Comparison of ENCODE assay signal across 8 mouse cellular contexts in the genomic region with DNA sequence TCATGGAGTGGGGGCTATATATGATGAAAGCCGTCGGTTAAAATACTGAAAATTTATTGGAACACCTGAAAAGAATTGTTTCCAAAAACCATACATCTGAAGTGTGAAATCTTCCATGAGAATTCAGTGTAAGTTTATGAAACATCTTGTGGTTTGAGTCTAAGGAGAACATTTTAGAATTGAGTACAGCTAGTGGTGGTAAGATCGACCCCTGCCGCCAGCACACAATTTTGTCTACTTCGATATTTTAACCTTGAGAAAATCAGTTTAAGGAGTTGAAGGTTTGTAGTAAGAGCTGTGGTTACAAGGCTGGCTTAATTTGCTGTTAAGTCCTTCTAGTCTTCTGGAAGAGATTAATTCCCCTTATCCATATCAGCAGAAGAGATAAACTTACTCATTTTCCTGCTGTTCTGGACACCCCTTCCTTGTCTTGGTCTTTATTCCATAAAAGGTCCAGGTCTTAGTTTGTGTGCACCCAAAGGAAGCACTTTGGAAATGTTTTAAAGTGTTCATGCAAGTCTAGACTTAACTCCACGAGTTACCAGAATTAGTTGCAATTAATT. TPM values are rescaled to one million over a fixed set of nuclear protein-coding genes. Genes with fewer than 3 reads are reported as not detected.
DNase-seq lines count a peak whose midpoint lies in the region; ATAC-seq and TF ChIP-seq lines count a peak whose summit lies in the region.

No protein-coding gene starts in this region.

- TF ChIP-seq CTCF in embryonic fibroblast, embryonic 13.5 days (IDR thresholded peaks at IDR 0.05; ENCODE audit: borderline replicate concordance, insufficient read depth, low read length): no peak

- ATAC-seq in heart, embryonic 12.5 days (ENCODE audit: insufficient number of reproducible peaks, low FRiP score): no peak
- no peak for ATAC-seq in liver, embryonic 13.5 days (ENCODE audit: low read depth)

- peak overlapping the region; percentile 77 for H3K4me3 ChIP-seq in heart, embryonic 12.5 days
- H3K4me3 ChIP-seq in embryonic fibroblast, embryonic 13.5 days (ENCODE audit: insufficient read depth, low read length): peak overlapping the region; percentile 100
- peak overlapping the region; percentile 94 for H3K4me3 ChIP-seq in liver, embryonic 13.5 days (replicated peaks)

- DNase-seq in heart, postnatal 4 days: no peak
- peak; percentile 24 for DNase-seq in CD4-positive helper T cell, adult 2 months (ENCODE audit: low read depth, low spot score)
- no peak for DNase-seq in liver, embryonic 13.5 days
- no peak for DNase-seq in layer of hippocampus, adult 9-10 months (ENCODE audit: low spot score)
- no peak for DNase-seq in frontal cortex, postnatal 10 days (ENCODE audit: low spot score in 2 of 2)
- DNase-seq in adrenal gland, adult 2 months: no peak

- 3% methylated on average over 6 of the region's 6 CpGs for WGBS in heart, embryonic 12.5 days
- WGBS in liver, embryonic 13.5 days (ENCODE audit: insufficient replicate concordance): 6% methylated on average over 6 of the region's 6 CpGs

- no peaks in the 10 kb centered on the region for H3K27me3 ChIP-seq in heart, embryonic 12.5 days (replicated peaks)
- no peaks in the 10 kb centered on the region for H3K27me3 ChIP-seq in liver, embryonic 13.5 days

- H3K27ac ChIP-seq in heart, embryonic 12.5 days (ENCODE audit: poor library complexity, severe bottlenecking): peak overlapping the region; percentile 99
- H3K27ac ChIP-seq in embryonic fibroblast, embryonic 13.5 days (ENCODE audit: insufficient read depth, low read length): peak overlapping the region; percentile 54
- H3K27ac ChIP-seq in liver, embryonic 13.5 days: 0 out of 2 replicates have a peak overlapping the region, but pooled peaks have one; percentile 91

- no peaks in the 10 kb centered on the region for H3K36me3 ChIP-seq in heart, embryonic 12.5 days
- H3K36me3 ChIP-seq in liver, embryonic 13.5 days: no peaks in the 10 kb centered on the region

- no peaks in the 10 kb centered on the region for H3K9me3 ChIP-seq in heart, embryonic 12.5 days (replicated peaks)
- H3K9me3 ChIP-seq in liver, embryonic 13.5 days (replicated peaks): no peaks in the 10 kb centered on the region

- H3K4me1 ChIP-seq in heart, embryonic 12.5 days (replicated peaks): peaks cover 11% of the 10 kb centered on the region
- peaks cover 4% of the 10 kb centered on the region for H3K4me1 ChIP-seq in embryonic fibroblast, embryonic 13.5 days (ENCODE audit: control insufficient read depth, insufficient read depth, low read length)
- peaks cover 30% of the 10 kb centered on the region for H3K4me1 ChIP-seq in liver, embryonic 13.5 days (replicated peaks)

- peak overlapping the region; percentile 56 for H3K4me2 ChIP-seq in heart, embryonic 12.5 days
- H3K4me2 ChIP-seq in liver, embryonic 13.5 days: peak overlapping the region; percentile 87

- TF ChIP-seq POLR2A in embryonic fibroblast, embryonic 13.5 days (IDR thresholded peaks at IDR 0.05; ENCODE audit: low read depth, low read length): no peak

- H3K9ac ChIP-seq in heart, embryonic 12.5 days: peak overlapping the region; percentile 97
- H3K9ac ChIP-seq in liver, embryonic 13.5 days: peak overlapping the region; percentile 98

RNA-seq across cellular contexts. Expression of a gene that starts 7.9 kb away (rescaled TPM):
- 219 and 235 TPM in 2 replicates for polyA plus RNA-seq in heart, embryonic 12.5 days (2016; fragmentation: Nextera tagmentation; extraction: Ambion mirVana)
- 100 to 1,000 TPM; 151 to 159 TPM for total RNA-seq in heart, postnatal 4 days (2021)
- 219 and 312 TPM in 2 replicates for polyA plus RNA-seq in embryonic fibroblast, embryonic 13.5 days (2011; ENCODE audit: insufficient read length, low read depth, missing spikeins)
- 15.2 and 20.2 TPM in 2 replicates for polyA plus RNA-seq in liver, embryonic 13.5 days (2015; fragmentation: Nextera tagmentation; extraction: Ambion mirVana)
- total RNA-seq in adrenal gland, adult 2 months (2021): 10 to 100 TPM; 58.1 to 58.5 TPM
- 31.6 and 42.5 TPM in 2 replicates for polyA plus RNA-seq in adrenal gland, adult 2 months (2012; rRNA removed)

RNA-seq across cellular contexts. Expression of a gene that starts 28.4 kb away (rescaled TPM):
- 7.8 and 10.7 TPM in 2 replicates for polyA plus RNA-seq in heart, embryonic 12.5 days (2016; fragmentation: Nextera tagmentation; extraction: Ambion mirVana)
- total RNA-seq in heart, postnatal 4 days (2021): 1 to 10 TPM; 7.1 to 7.6 TPM
- 14.7 and 15.7 TPM in 2 replicates for polyA plus RNA-seq in embryonic fibroblast, embryonic 13.5 days (2011; ENCODE audit: insufficient read length, low read depth, missing spikeins)
- 3.5 and 5.5 TPM in 2 replicates for polyA plus RNA-seq in liver, embryonic 13.5 days (2015; fragmentation: Nextera tagmentation; extraction: Ambion mirVana)
- total RNA-seq in adrenal gland, adult 2 months (2021): 1 to 10 TPM; 5.6 to 7.4 TPM
- polyA plus RNA-seq in adrenal gland, adult 2 months (2012; rRNA removed): not detected in 2 replicates

RNA-seq across cellular contexts. Expression of a gene that starts 55.2 kb away (rescaled TPM):
- 18.6 and 20.3 TPM in 2 replicates for polyA plus RNA-seq in heart, embryonic 12.5 days (2016; fragmentation: Nextera tagmentation; extraction: Ambion mirVana)
- 10 to 100 TPM; 10.7 to 11.2 TPM for total RNA-seq in heart, postnatal 4 days (2021)
- 19.5 and 23.0 TPM in 2 replicates for polyA plus RNA-seq in embryonic fibroblast, embryonic 13.5 days (2011; ENCODE audit: insufficient read length, low read depth, missing spikeins)
- polyA plus RNA-seq in liver, embryonic 13.5 days (2015; fragmentation: Nextera tagmentation; extraction: Ambion mirVana): 5.4 and 7.5 TPM in 2 replicates
- 10 to 100 TPM; 16.9 to 18.2 TPM for total RNA-seq in adrenal gland, adult 2 months (2021)
- polyA plus RNA-seq in adrenal gland, adult 2 months (2012; rRNA removed): 12.5 and 15.4 TPM in 2 replicates
